Mouse (Mus musculus): ENCODE results near the gene Grb10. TPM values are rescaled to one million over a fixed set of nuclear protein-coding genes. Genes with fewer than 3 reads are reported as not detected.

The Grb10 gene
- polyA plus RNA-seq, 1 experiment from 2014 or later: 121 TPM

- no peaks in the 10 kb centered on the region for H3K36me3 ChIP-seq (replicated peaks; ENCODE audit: insufficient read depth, low read length)
- ATAC-seq (peak; percentile 89), DNase-seq (peak; percentile 80)
- peaks cover 4% of the 10 kb centered on the region; the same call in 1 of the 2 replicates for H3K9me3 ChIP-seq (ENCODE audit: low read length)
- WGBS (ENCODE audit: insufficient replicate concordance): 54% methylated on average over 108 of the region's 108 CpGs
- H3K27ac ChIP-seq (ENCODE audit: low read depth): no peak overlapping the region
- peak overlapping the region; percentile 4; the same call in 1 of the 2 replicates for H3K4me3 ChIP-seq (ENCODE audit: low read depth, low read length)
- H3K9ac ChIP-seq (replicated peaks): no peak overlapping the region
- H3K27me3 ChIP-seq (ENCODE audit: insufficient read depth, low read length): peaks cover 37% of the 10 kb centered on the region
- peaks cover 3% of the 10 kb centered on the region; the same call in 1 of the 2 replicates for H3K4me1 ChIP-seq (ENCODE audit: insufficient read depth)
- peak overlapping the region; percentile 37 for H3K4me2 ChIP-seq (ENCODE audit: low read depth, low read length)
- TF ChIP-seq CTCF (IDR thresholded peaks at IDR 0.05; ENCODE audit: low read depth): peak; percentile 67
- no peak for TF ChIP-seq EP300 (IDR thresholded peaks at IDR 0.05; ENCODE audit: low read depth)
Observed at GRCm38 (mm10) chr11:12025756-12026593, 12.5 kb downstream of the Grb10 start.

- Histone ChIP-seq H3K9me3 (ENCODE audit: low read length) (peaks cover 4% of the 10 kb centered on the region; the same call in 1 of the 2 replicates), H3K4me3 (ENCODE audit: low read depth, low read length) (no peak overlapping the region), H3K4me2 (ENCODE audit: low read depth, low read length) (no peak overlapping the region; the same call in 1 of the 2 replicates), H3K27ac (ENCODE audit: low read depth) (no peak overlapping the region), H3K36me3 (replicated peaks; ENCODE audit: insufficient read depth, low read length) (no peaks in the 10 kb centered on the region), H3K27me3 (ENCODE audit: insufficient read depth, low read length) (peaks cover 37% of the 10 kb centered on the region), H3K9ac (replicated peaks) (no peak overlapping the region), H3K4me1 (ENCODE audit: insufficient read depth) (peaks cover 3% of the 10 kb centered on the region; the same call in 1 of the 2 replicates)
- peak; percentile 57 for ATAC-seq
- DNase-seq: no peak
- WGBS (ENCODE audit: insufficient replicate concordance): 60% methylated on average over 32 of the region's 32 CpGs
- TF ChIP-seq EP300 (IDR thresholded peaks at IDR 0.05; ENCODE audit: low read depth) (no peak), CTCF (IDR thresholded peaks at IDR 0.05; ENCODE audit: low read depth) (no peak)
Observed at GRCm38 (mm10) chr11:12025392-12025755, 13.1 kb downstream of the Grb10 start.

GRCm38 (mm10) chr11:12023051-12023450 is 15.4 kb downstream of the Grb10 start:
- WGBS (ENCODE audit: insufficient replicate concordance): 34% methylated on average over 3 of the region's 3 CpGs
- ATAC-seq (no peak), DNase-seq (no peak)
- no peak overlapping the region for H3K4me3 ChIP-seq (ENCODE audit: low read depth, low read length)
- peaks cover 3% of the 10 kb centered on the region; the same call in 1 of the 2 replicates for H3K4me1 ChIP-seq (ENCODE audit: insufficient read depth)
- H3K27ac ChIP-seq (ENCODE audit: low read depth): no peak overlapping the region
- no peaks in the 10 kb centered on the region; the same call in 1 of the 2 replicates for H3K36me3 ChIP-seq (replicated peaks; ENCODE audit: insufficient read depth, low read length)
- H3K9ac ChIP-seq (replicated peaks): no peak overlapping the region
- peaks cover 4% of the 10 kb centered on the region; the same call in 1 of the 2 replicates for H3K9me3 ChIP-seq (ENCODE audit: low read length)
- H3K27me3 ChIP-seq (ENCODE audit: insufficient read depth, low read length): peaks cover 29% of the 10 kb centered on the region
- TF ChIP-seq EP300 (IDR thresholded peaks at IDR 0.05; ENCODE audit: low read depth) (no peak), CTCF (IDR thresholded peaks at IDR 0.05; ENCODE audit: low read depth) (no peak)
- no peak overlapping the region for H3K4me2 ChIP-seq (ENCODE audit: low read depth, low read length)

- Histone ChIP-seq H3K27me3 (ENCODE audit: insufficient read depth, low read length) (peaks cover 2% of the 10 kb centered on the region; the same call in 1 of the 2 replicates), H3K36me3 (replicated peaks; ENCODE audit: insufficient read depth, low read length) (peaks cover 2% of the 10 kb centered on the region; the same call in 1 of the 2 replicates), H3K9me3 (ENCODE audit: low read length) (no peaks in the 10 kb centered on the region), H3K27ac (ENCODE audit: low read depth) (no peak overlapping the region), H3K4me1 (ENCODE audit: insufficient read depth) (no peaks in the 10 kb centered on the region), H3K4me3 (ENCODE audit: low read depth, low read length) (no peak overlapping the region), H3K9ac (replicated peaks) (no peak overlapping the region), H3K4me2 (ENCODE audit: low read depth, low read length) (0 out of 2 replicates have a peak overlapping the region, but pooled peaks have one; percentile 18)
- 65% methylated on average over 1 of the region's 1 CpGs for WGBS (ENCODE audit: insufficient replicate concordance)
- no peak for TF ChIP-seq EP300 (IDR thresholded peaks at IDR 0.05; ENCODE audit: low read depth)
- TF ChIP-seq CTCF (IDR thresholded peaks at IDR 0.05; ENCODE audit: low read depth): no peak
- DNase-seq (no peak), ATAC-seq (no peak)
Observed at GRCm38 (mm10) chr11:12019651-12020050, 18.8 kb downstream of the Grb10 start.

GRCm38 (mm10) chr11:12018604-12019003 is 19.9 kb downstream of the Grb10 start:
- 75% methylated on average over 4 of the region's 4 CpGs for WGBS (ENCODE audit: insufficient replicate concordance)
- no peak for ATAC-seq
- H3K27me3 ChIP-seq (ENCODE audit: insufficient read depth, low read length): no peaks in the 10 kb centered on the region

GRCm38 (mm10) chr11:12010084-12010483 is 28.4 kb downstream of the Grb10 start:
- H3K9ac ChIP-seq (replicated peaks): no peak overlapping the region
- ATAC-seq (peak; percentile 78), DNase-seq (no peak)
- no peaks in the 10 kb centered on the region for H3K36me3 ChIP-seq (replicated peaks; ENCODE audit: insufficient read depth, low read length)
- no peak overlapping the region for H3K27ac ChIP-seq (ENCODE audit: low read depth)
- H3K4me2 ChIP-seq (ENCODE audit: low read depth, low read length): no peak overlapping the region
- no peaks in the 10 kb centered on the region for H3K27me3 ChIP-seq (ENCODE audit: insufficient read depth, low read length)
- WGBS (ENCODE audit: insufficient replicate concordance): 39% methylated on average over 3 of the region's 3 CpGs
- no peaks in the 10 kb centered on the region for H3K9me3 ChIP-seq (ENCODE audit: low read length)
- no peaks in the 10 kb centered on the region for H3K4me1 ChIP-seq (ENCODE audit: insufficient read depth)
- H3K4me3 ChIP-seq (ENCODE audit: low read depth, low read length): no peak overlapping the region
- TF ChIP-seq CTCF (IDR thresholded peaks at IDR 0.05; ENCODE audit: low read depth): no peak
- TF ChIP-seq EP300 (IDR thresholded peaks at IDR 0.05; ENCODE audit: low read depth): peak; percentile 73

More at GRCm38 (mm10) chr11:12018604-12019003, 19.9 kb downstream of the Grb10 start:
- Histone ChIP-seq H3K36me3 (replicated peaks; ENCODE audit: insufficient read depth, low read length) (peaks cover 2% of the 10 kb centered on the region; the same call in 1 of the 2 replicates), H3K4me2 (ENCODE audit: low read depth, low read length) (no peak overlapping the region), H3K9me3 (ENCODE audit: low read length) (no peaks in the 10 kb centered on the region), H3K4me3 (ENCODE audit: low read depth, low read length) (no peak overlapping the region), H3K4me1 (ENCODE audit: insufficient read depth) (no peaks in the 10 kb centered on the region), H3K9ac (replicated peaks) (no peak overlapping the region), H3K27ac (ENCODE audit: low read depth) (no peak overlapping the region)
- no peak for DNase-seq
- TF ChIP-seq EP300 (IDR thresholded peaks at IDR 0.05; ENCODE audit: low read depth): no peak
- TF ChIP-seq CTCF (IDR thresholded peaks at IDR 0.05; ENCODE audit: low read depth): no peak

Measured in liver, postnatal 0 days (tissue).